Mouse (Mus musculus) ES-E14 (cell line): ENCODE measurements around the gene Tial1. TPM values are rescaled to one million over a fixed set of nuclear protein-coding genes. Genes with fewer than 3 reads are reported as not detected.

Experiments
- DNase-seq: peaks from one replicate; pipeline ENCODE4 v3.0.0-alpha.2; 2013; ENCODE audit warnings: low read depth, low spot score
- H3K27ac ChIP-seq: 2 replicates; pipeline ENCODE4 v1.5.1; 2012; ENCODE audit warnings: low read depth, mild to moderate bottlenecking, low read length, moderate library complexity, mixed read lengths; ENCODE audit not compliant: poor library complexity, insufficient read depth, severe bottlenecking
- H3K36me3 ChIP-seq: 2 replicates; pipeline ENCODE4 v1.6.1; 2012; ENCODE audit warnings: mild to moderate bottlenecking, low read length, moderate library complexity, mixed read lengths; ENCODE audit not compliant: control insufficient read depth, poor library complexity, insufficient read depth, severe bottlenecking
- H3K4me1 ChIP-seq, 2 experiments: fragments of 150-350 bp in 1 of 2; sonication (generic) in 1 of 2; 2 replicates each; pipeline ENCODE4 v1.6.1; 2012; ENCODE audit warnings: low read length in 2 of 2, mild to moderate bottlenecking in 1 of 2, mixed read lengths in 1 of 2; ENCODE audit not compliant: control insufficient read depth in 2 of 2, insufficient read depth in 2 of 2, poor library complexity in 1 of 2
- H3K4me3 ChIP-seq, 2 experiments: fragments of 150-350 bp in 1 of 2; sonication (generic) in 1 of 2; 2 replicates each; pipeline ENCODE4 v1.5.1; 2012; ENCODE audit warnings: low read length in 2 of 2, low read depth in 1 of 2, mild to moderate bottlenecking in 1 of 2, mixed read lengths in 1 of 2; ENCODE audit not compliant: insufficient read depth in 1 of 2, poor library complexity in 1 of 2, severe bottlenecking in 1 of 2
- H3K9ac ChIP-seq: 2 replicates; pipeline ENCODE4 v1.6.1; 2012; ENCODE audit warnings: low read depth, mild to moderate bottlenecking, low read length, mixed read lengths; ENCODE audit not compliant: poor library complexity, insufficient read depth, severe bottlenecking
- H3K9me3 ChIP-seq: fragments of 150-350 bp; sonication (generic); 2 replicates; pipeline ENCODE4 v1.6.1; 2012; ENCODE audit warnings: low read depth, mild to moderate bottlenecking, low read length; ENCODE audit not compliant: control insufficient read depth, insufficient read depth
- CHD2 ChIP-seq: IDR thresholded peaks from 2 replicates; pipeline ENCODE4 v1.6.1; 2014; ENCODE audit warnings: mild to moderate bottlenecking, low read depth, low read length, inconsistent platforms
- HCFC1 ChIP-seq: IDR thresholded peaks from 2 replicates; pipeline ENCODE4 v1.6.1; 2012; ENCODE audit warnings: low read length, inconsistent platforms, borderline replicate concordance; ENCODE audit not compliant: insufficient read depth
- MAFK ChIP-seq: IDR thresholded peaks from 2 replicates; pipeline ENCODE4 v1.6.1; 2014; ENCODE audit warnings: mild to moderate bottlenecking, low read depth, low read length, inconsistent platforms; ENCODE audit not compliant: insufficient read depth
- ZC3H11A ChIP-seq: IDR thresholded peaks from 2 replicates; pipeline ENCODE4 v1.6.1; 2012; ENCODE audit warnings: low read depth, mild to moderate bottlenecking, inconsistent platforms, low read length, borderline replicate concordance
- ZNF384 ChIP-seq: IDR thresholded peaks from 2 replicates; pipeline ENCODE4 v1.6.1; 2012; ENCODE audit warnings: low read depth, low read length, inconsistent platforms
- in situ Hi-C, 2 experiments: fragments of 600-800 bp; cut with MboI; formaldehyde crosslinking; loops; one replicate each; pipeline ENCODE4 v1.15.1; 2025; ENCODE audit warnings: low sequenced_read_pairs in 2 of 2, inconsistent platforms in 1 of 2; ENCODE audit not compliant: unreplicated experiment in 2 of 2
- total RNA-seq: library from RNA; depleted of rRNA; stranded (reverse); fragments of 300-350 nt; gene quantifications from 2 replicates; pipeline ENCODE4 v1.2.3, GENCODE M21; 2012

Tial1 gene
- total RNA-seq, 1 experiment, result 73.7 TPM

GRCm38 (mm10) chr7:128440584-128440983 lies 20.9 kb downstream of the Tial1 start:
- Histone ChIP-seq H3K4me1 (no peaks in the 10 kb centered on the region), H3K9me3 (no peaks in the 10 kb centered on the region), H3K4me3 (no peak overlapping the region), H3K27ac (no peak overlapping the region), H3K36me3 (peaks cover 6% of the 10 kb centered on the region; the same call in 1 of the 2 replicates), H3K9ac (no peak overlapping the region)
- DNase-seq, result no peak
- TF ChIP-seq ZC3H11A (no peak), CHD2 (no peak), HCFC1 (no peak), ZNF384 (no peak), MAFK (no peak)
- in situ Hi-C loops, result no loop called here

GRCm38 (mm10) chr7:128439251-128439650 lies 22.3 kb downstream of the Tial1 start:
- DNase-seq, result no peak
- Histone ChIP-seq H3K4me3 (no peak overlapping the region), H3K9me3 (no peaks in the 10 kb centered on the region), H3K4me1 (no peaks in the 10 kb centered on the region), H3K27ac (no peak overlapping the region), H3K9ac (no peak overlapping the region), H3K36me3 (peaks cover 6% of the 10 kb centered on the region; the same call in 1 of the 2 replicates)
- in situ Hi-C loops, result no loop called here
- no peak for TF ChIP-seq ZC3H11A
- TF ChIP-seq HCFC1, result no peak
- no peak for TF ChIP-seq MAFK
- no peak for TF ChIP-seq ZNF384
- TF ChIP-seq CHD2, result no peak

- no peak for DNase-seq
- TF ChIP-seq ZC3H11A, result no peak
- Histone ChIP-seq H3K9ac (no peak overlapping the region), H3K36me3 (peaks cover 4% of the 10 kb centered on the region; the same call in 1 of the 2 replicates), H3K4me1 (no peaks in the 10 kb centered on the region), H3K27ac (no peak overlapping the region), H3K4me3 (no peak overlapping the region), H3K9me3 (no peaks in the 10 kb centered on the region)
- in situ Hi-C loops, result no loop called here
Observed at GRCm38 (mm10) chr7:128438131-128438530, 23.4 kb downstream of the Tial1 start.

GRCm38 (mm10) chr7:128433213-128433612 lies 28.3 kb downstream of the Tial1 start:
- no peak for TF ChIP-seq CHD2
- TF ChIP-seq HCFC1, result no peak
- no peak for TF ChIP-seq MAFK
- no peaks in the 10 kb centered on the region for H3K36me3 ChIP-seq
- H3K27ac ChIP-seq, result no peak overlapping the region
- H3K4me1 ChIP-seq, result no peaks in the 10 kb centered on the region
- no peak for DNase-seq
- H3K9ac ChIP-seq, result no peak overlapping the region
- in situ Hi-C loops, result no loop called here
- H3K9me3 ChIP-seq, result no peaks in the 10 kb centered on the region
- no peak overlapping the region for H3K4me3 ChIP-seq

- Histone ChIP-seq H3K36me3 (no peaks in the 10 kb centered on the region), H3K27ac (no peak overlapping the region), H3K9me3 (no peaks in the 10 kb centered on the region), H3K4me3 (no peak overlapping the region), H3K4me1 (no peaks in the 10 kb centered on the region), H3K9ac (no peak overlapping the region)
- no peak for DNase-seq
- in situ Hi-C loops, result no loop called here
- TF ChIP-seq HCFC1, result no peak
- no peak for TF ChIP-seq ZC3H11A
- TF ChIP-seq CHD2, result no peak
- no peak for TF ChIP-seq ZNF384
- no peak for TF ChIP-seq MAFK
Observed at GRCm38 (mm10) chr7:128432574-128432973, 28.9 kb downstream of the Tial1 start.
